Mouse (Mus musculus) intestine, embryonic 16.5 days (tissue): Measurements from ENCODE around the gene Scn3a. TPM values are rescaled to one million over a fixed set of nuclear protein-coding genes. Genes with fewer than 3 reads are reported as not detected.
A peak's percentile ranks its signal among the peaks of the same experiment; 100 is the strongest.

ENCODE experiments used
- ATAC-seq: fragments of 200-750 bp; cut with Nextera tagmentation; 2 replicates; pipeline ENCODE4 v1.8.0; 2017; ENCODE audit warnings: moderate TSS enrichment, moderate library complexity
- H3K27ac ChIP-seq: fragments of 300-500 bp; sonication (generic); 2 replicates; pipeline ENCODE4 v1.5.1; 2014; ENCODE audit warnings: mild to moderate bottlenecking, low read length
- H3K27me3 ChIP-seq: fragments of 300-500 bp; sonication (generic); replicated peaks from 2 replicates; pipeline ENCODE4 v1.6.1; 2014; ENCODE audit warnings: low read length, control low read depth, mixed read lengths; ENCODE audit not compliant: control insufficient read depth, insufficient read depth
- H3K36me3 ChIP-seq: fragments of 300-500 bp; sonication (generic); 2 replicates; pipeline ENCODE4 v1.6.1; 2014; ENCODE audit warnings: low read length, control low read depth; ENCODE audit not compliant: control insufficient read depth, insufficient read depth
- H3K4me1 ChIP-seq: fragments of 300-500 bp; sonication (generic); 2 replicates; pipeline ENCODE4 v1.6.1; 2014; ENCODE audit warnings: low read length, control low read depth, mixed read lengths; ENCODE audit not compliant: control insufficient read depth, insufficient read depth
- H3K4me2 ChIP-seq: fragments of 300-500 bp; sonication (generic); 2 replicates; pipeline ENCODE4 v1.6.1; 2014; ENCODE audit warnings: low read depth, low read length, control low read depth
- H3K4me3 ChIP-seq: fragments of 300-500 bp; sonication (generic); 2 replicates; pipeline ENCODE4 v1.5.1; 2014; ENCODE audit warnings: mild to moderate bottlenecking, low read length
- H3K9ac ChIP-seq: fragments of 300-500 bp; sonication (generic); 2 replicates; pipeline ENCODE4 v1.6.1; 2014; ENCODE audit warnings: low read depth, low read length
- H3K9me3 ChIP-seq: fragments of 300-500 bp; sonication (generic); 2 replicates; pipeline ENCODE4 v1.6.1; 2016; ENCODE audit warnings: low read length, control low read depth; ENCODE audit not compliant: control insufficient read depth
- WGBS: fragments of 180-500 bp; shearing (Covaris S2); extraction: QIAGEN DNeasy Blood & Tissue Kit; methylation state at CpG from one replicate; pipeline ENCODE4 v1.1.7; 2014; 5-methylcytosine and 5-hydroxymethylcytosine counted together
- polyA plus RNA-seq: library from polyadenylated mRNA; unstranded; fragments of >200 nt; fragmentation: Nextera tagmentation; extraction: Ambion mirVana; gene quantifications from 2 replicates; pipeline ENCODE4 v1.2.1, GENCODE M21; 2015

Gene Scn3a
- polyA plus RNA-seq, 1 experiment from 2014 or later, result 2.1 TPM

DNA sequence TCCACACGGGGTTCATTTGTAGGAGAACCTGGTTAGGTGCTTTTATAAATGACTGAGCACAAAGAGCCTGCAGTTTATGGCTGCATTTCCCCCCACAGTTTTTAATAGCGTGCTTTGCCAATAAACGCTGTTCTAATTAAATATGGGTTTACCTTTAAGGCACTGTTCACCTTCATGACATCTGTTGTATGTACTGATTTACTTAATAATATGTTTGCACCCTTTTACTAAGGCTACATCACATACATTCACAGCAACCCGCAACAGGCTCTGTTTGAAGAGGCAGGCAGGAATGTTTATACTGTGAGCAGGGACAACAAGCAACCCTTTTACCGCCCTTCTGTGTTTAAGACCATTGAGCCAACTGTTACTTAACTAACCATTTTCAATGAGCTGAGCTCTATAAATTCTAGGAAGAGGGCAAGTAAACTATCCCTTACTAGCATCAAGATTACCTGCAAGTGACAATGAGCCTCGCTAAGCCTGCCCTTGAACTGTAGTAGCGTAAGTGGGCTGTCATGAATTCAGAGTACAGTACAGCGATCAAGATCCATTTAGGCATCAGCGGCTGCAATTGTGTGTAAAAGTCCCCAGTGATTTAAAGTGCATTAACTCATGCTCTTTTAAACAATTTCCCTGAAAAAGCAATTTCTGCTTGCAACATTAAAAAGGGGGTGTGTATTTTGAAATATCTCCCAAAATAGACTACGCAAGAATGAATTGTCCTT is 35.1 kb downstream of the Scn3a start:
- Histone ChIP-seq H3K4me1 (no peaks in the 10 kb centered on the region), H3K4me3 (no peak overlapping the region), H3K4me2 (no peak overlapping the region), H3K27ac (no peak overlapping the region), H3K9me3 (no peaks in the 10 kb centered on the region), H3K36me3 (no peaks in the 10 kb centered on the region), H3K9ac (no peak overlapping the region), H3K27me3 (no peaks in the 10 kb centered on the region)
- 66% methylated on average over 10 of the region's 10 CpGs for WGBS
- no peak for ATAC-seq

- Histone ChIP-seq H3K4me2 (no peak overlapping the region), H3K27me3 (no peaks in the 10 kb centered on the region), H3K9ac (no peak overlapping the region), H3K4me1 (no peaks in the 10 kb centered on the region), H3K9me3 (no peaks in the 10 kb centered on the region), H3K27ac (no peak overlapping the region), H3K36me3 (no peaks in the 10 kb centered on the region), H3K4me3 (no peak overlapping the region)
- WGBS, result 58% methylated on average over 5 of the region's 5 CpGs
- no peak for ATAC-seq
Observed at GRCm38 (mm10) chr2:65529148-65529547, 38.3 kb downstream of the Scn3a start.

- H3K4me2 ChIP-seq, result no peak overlapping the region
- H3K27me3 ChIP-seq, result no peaks in the 10 kb centered on the region
- no peaks in the 10 kb centered on the region for H3K4me1 ChIP-seq
- no peak for ATAC-seq
- no peaks in the 10 kb centered on the region for H3K36me3 ChIP-seq
- no peak overlapping the region for H3K4me3 ChIP-seq
- no peaks in the 10 kb centered on the region for H3K9me3 ChIP-seq
- no peak overlapping the region for H3K27ac ChIP-seq
- no peak overlapping the region for H3K9ac ChIP-seq
- 71% methylated on average over 6 of the region's 6 CpGs for WGBS
Observed at GRCm38 (mm10) chr2:65516703-65517102, 50.7 kb downstream of the Scn3a start.

DNA sequence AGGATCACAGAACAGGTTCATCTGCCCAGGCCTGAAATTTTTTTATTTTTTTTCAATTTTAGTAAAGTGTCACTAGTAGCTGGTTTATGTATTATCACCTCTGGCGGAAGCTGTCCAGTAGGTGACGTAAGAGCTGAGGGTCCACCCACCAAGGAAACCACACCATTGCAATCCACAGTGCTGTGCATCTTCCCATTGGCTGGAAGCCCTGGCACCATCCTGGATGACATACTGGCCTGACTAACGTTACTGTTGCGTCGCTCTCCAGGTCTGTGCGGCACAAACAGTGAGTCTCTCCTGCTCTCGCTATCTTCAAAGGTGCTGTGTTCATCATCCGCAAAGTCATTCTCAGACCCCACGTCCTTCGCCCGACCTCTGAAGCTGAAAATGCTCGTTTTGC is 59.2 kb downstream of the Scn3a start:
- Histone ChIP-seq H3K9me3 (no peaks in the 10 kb centered on the region), H3K36me3 (no peaks in the 10 kb centered on the region), H3K4me1 (no peaks in the 10 kb centered on the region), H3K4me3 (no peak overlapping the region), H3K27ac (no peak overlapping the region), H3K9ac (no peak overlapping the region), H3K27me3 (no peaks in the 10 kb centered on the region), H3K4me2 (no peak overlapping the region)
- no peak for ATAC-seq
- WGBS, result 78% methylated on average over 12 of the region's 12 CpGs

DNA sequence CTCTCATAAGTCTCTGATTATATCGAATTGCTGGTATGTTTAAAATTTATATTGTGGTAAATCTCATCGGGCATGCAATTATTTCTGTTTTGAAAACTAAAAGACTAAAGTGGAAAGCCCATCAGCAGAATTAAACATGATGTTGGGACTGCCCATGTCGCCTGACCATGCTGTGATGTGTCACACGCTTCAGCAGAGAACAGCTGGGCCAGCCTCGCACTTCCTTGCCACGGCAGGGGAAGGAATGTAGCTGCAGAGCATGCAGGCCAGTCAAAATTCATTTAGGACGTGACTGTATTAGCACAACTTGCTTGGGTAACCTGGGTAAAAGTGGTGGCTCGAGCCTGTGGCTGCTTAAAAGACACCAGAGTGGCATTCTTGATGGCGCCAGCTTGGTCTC is 77.0 kb downstream of the Scn3a start:
- no peak for ATAC-seq
- WGBS, result 70% methylated on average over 9 of the region's 9 CpGs
- Histone ChIP-seq H3K4me3 (no peak overlapping the region), H3K9me3 (no peaks in the 10 kb centered on the region), H3K4me1 (no peaks in the 10 kb centered on the region), H3K36me3 (no peaks in the 10 kb centered on the region), H3K27me3 (no peaks in the 10 kb centered on the region), H3K9ac (no peak overlapping the region), H3K4me2 (no peak overlapping the region), H3K27ac (no peak overlapping the region)

GRCm38 (mm10) chr2:65483434-65483833 is 84.0 kb downstream of the Scn3a start:
- H3K9ac ChIP-seq, result no peak overlapping the region
- no peaks in the 10 kb centered on the region for H3K9me3 ChIP-seq
- H3K36me3 ChIP-seq, result no peaks in the 10 kb centered on the region
- no peaks in the 10 kb centered on the region for H3K4me1 ChIP-seq
- H3K4me2 ChIP-seq, result no peak overlapping the region
- no peaks in the 10 kb centered on the region for H3K27me3 ChIP-seq
- no peak overlapping the region for H3K4me3 ChIP-seq
- ATAC-seq, result no peak
- 53% methylated on average over 3 of the region's 3 CpGs for WGBS
- no peak overlapping the region for H3K27ac ChIP-seq

GRCm38 (mm10) chr2:65481007-65481672 is 86.3 kb downstream of the Scn3a start:
- Histone ChIP-seq H3K27ac (no peak overlapping the region), H3K4me3 (no peak overlapping the region), H3K9ac (no peak overlapping the region), H3K4me1 (no peaks in the 10 kb centered on the region), H3K36me3 (no peaks in the 10 kb centered on the region), H3K4me2 (no peak overlapping the region), H3K9me3 (no peaks in the 10 kb centered on the region), H3K27me3 (no peaks in the 10 kb centered on the region)
- 81% methylated on average over 4 of the region's 4 CpGs for WGBS
- no peak for ATAC-seq

- Histone ChIP-seq H3K9ac (no peak overlapping the region), H3K4me1 (no peaks in the 10 kb centered on the region), H3K9me3 (no peaks in the 10 kb centered on the region), H3K4me3 (peak overlapping the region; percentile 34), H3K4me2 (peak overlapping the region; percentile 44), H3K27ac (peak overlapping the region; percentile 1; the same call in 1 of the 2 replicates), H3K36me3 (no peaks in the 10 kb centered on the region), H3K27me3 (no peaks in the 10 kb centered on the region)
- ATAC-seq, result peak; percentile 96
- 35% methylated on average over 11 of the region's 11 CpGs for WGBS
Observed at GRCm38 (mm10) chr2:65471311-65471882, 96.0 kb downstream of the Scn3a start.

DNA sequence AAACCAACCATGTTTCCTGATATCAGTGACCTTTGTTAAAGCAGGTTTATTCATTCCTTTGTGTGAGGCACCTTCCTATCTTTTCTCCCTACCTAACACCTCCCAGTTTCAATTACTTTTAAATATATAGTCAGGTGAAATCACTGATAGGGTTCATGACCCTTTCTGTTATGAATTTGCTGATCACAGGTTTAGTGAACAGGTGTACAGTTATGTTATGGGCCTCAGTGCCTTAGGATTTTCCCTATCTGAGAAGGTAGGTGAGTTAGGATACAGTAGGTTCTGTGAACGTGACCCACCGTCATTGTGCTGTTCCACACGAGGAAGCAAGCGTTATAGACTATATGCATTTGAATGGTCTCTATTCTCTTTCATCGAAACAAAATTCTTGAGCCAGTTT is 101.7 kb downstream of the Scn3a start:
- WGBS, result 84% methylated on average over 5 of the region's 5 CpGs
- Histone ChIP-seq H3K36me3 (no peaks in the 10 kb centered on the region), H3K27me3 (no peaks in the 10 kb centered on the region), H3K27ac (no peak overlapping the region), H3K4me1 (no peaks in the 10 kb centered on the region), H3K9ac (no peak overlapping the region), H3K4me3 (no peak overlapping the region), H3K9me3 (no peaks in the 10 kb centered on the region), H3K4me2 (no peak overlapping the region)
- peak; percentile 63 for ATAC-seq
